Mouse (Mus musculus): ENCODE data around the gene Sgpp2. TPM values are rescaled to one million over a fixed set of nuclear protein-coding genes. Genes with fewer than 3 reads are reported as not detected.

The Sgpp2 gene
- polyA plus RNA-seq, 1 experiment from 2014 or later, result 0.56 TPM

DNA sequence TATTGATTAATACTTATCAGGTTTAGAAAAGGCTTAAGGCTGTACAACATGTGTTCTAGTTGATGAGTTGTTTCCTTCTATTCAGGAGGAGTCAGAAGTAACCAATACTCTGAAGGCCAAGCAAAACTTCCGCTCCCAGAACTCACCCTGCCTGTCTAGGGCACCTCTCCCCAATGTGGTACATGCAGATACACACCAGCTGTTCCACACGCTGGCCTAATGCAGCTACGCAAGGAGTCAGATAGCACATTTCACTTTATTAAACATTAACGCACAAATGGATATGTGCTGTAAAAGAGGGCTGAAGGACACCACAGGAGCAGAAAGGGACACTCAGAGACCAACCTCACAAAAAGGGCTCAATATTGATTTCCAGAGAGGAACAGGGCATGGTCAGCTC, 114.7 kb downstream of the Sgpp2 start:
- H3K27ac ChIP-seq (ENCODE audit: low read depth, low read length), result no peak overlapping the region
- ATAC-seq (replicated peaks; ENCODE audit: low FRiP score), result no peak
- H3K9me3 ChIP-seq (ENCODE audit: control insufficient read depth, low read length), result no peaks in the 10 kb centered on the region
- no peak overlapping the region for H3K4me2 ChIP-seq
- H3K4me3 ChIP-seq (ENCODE audit: low read depth, low read length), result no peak overlapping the region
- no peaks in the 10 kb centered on the region for H3K27me3 ChIP-seq (replicated peaks; ENCODE audit: control insufficient read depth, insufficient read depth, low read length)
- no peaks in the 10 kb centered on the region for H3K4me1 ChIP-seq (replicated peaks; ENCODE audit: control insufficient read depth, insufficient read depth, low read length)
- peaks cover 14% of the 10 kb centered on the region for H3K36me3 ChIP-seq (ENCODE audit: control insufficient read depth, insufficient read depth, low read length)
- DNase-seq (ENCODE audit: low spot score), result no peak
- WGBS, result 87% methylated on average over 4 of the region's 4 CpGs
- H3K9ac ChIP-seq (ENCODE audit: low read depth, low read length), result no peak overlapping the region

DNA sequence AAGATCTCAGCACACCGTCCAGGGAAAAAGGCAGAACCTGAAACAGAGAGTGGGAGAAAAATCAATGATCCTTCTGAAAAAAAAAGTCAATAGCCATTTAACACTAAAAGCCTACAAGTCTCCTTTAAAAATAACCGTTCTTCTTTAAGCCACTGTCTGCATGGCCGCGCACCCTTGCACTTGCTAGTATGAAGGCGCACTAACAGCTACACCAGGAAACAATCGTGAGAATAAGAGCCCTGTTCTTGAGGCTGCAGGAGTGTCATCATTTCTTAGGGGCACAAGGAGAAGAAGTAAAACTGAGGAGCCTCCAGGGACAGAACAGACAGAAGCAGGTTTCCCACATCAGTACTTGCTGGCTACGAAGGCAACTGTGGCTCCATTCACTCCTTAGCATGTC, 115.2 kb downstream of the Sgpp2 start:
- H3K4me2 ChIP-seq, result no peak overlapping the region
- no peaks in the 10 kb centered on the region for H3K9me3 ChIP-seq (ENCODE audit: control insufficient read depth, low read length)
- no peak for ATAC-seq (replicated peaks; ENCODE audit: low FRiP score)
- H3K9ac ChIP-seq (ENCODE audit: low read depth, low read length), result no peak overlapping the region
- DNase-seq (ENCODE audit: low spot score), result no peak
- no peak overlapping the region for H3K4me3 ChIP-seq (ENCODE audit: low read depth, low read length)
- no peaks in the 10 kb centered on the region for H3K27me3 ChIP-seq (replicated peaks; ENCODE audit: control insufficient read depth, insufficient read depth, low read length)
- no peaks in the 10 kb centered on the region for H3K4me1 ChIP-seq (replicated peaks; ENCODE audit: control insufficient read depth, insufficient read depth, low read length)
- 91% methylated on average over 7 of the region's 7 CpGs for WGBS
- H3K36me3 ChIP-seq (ENCODE audit: control insufficient read depth, insufficient read depth, low read length), result peaks cover 14% of the 10 kb centered on the region
- H3K27ac ChIP-seq (ENCODE audit: low read depth, low read length), result no peak overlapping the region

DNA sequence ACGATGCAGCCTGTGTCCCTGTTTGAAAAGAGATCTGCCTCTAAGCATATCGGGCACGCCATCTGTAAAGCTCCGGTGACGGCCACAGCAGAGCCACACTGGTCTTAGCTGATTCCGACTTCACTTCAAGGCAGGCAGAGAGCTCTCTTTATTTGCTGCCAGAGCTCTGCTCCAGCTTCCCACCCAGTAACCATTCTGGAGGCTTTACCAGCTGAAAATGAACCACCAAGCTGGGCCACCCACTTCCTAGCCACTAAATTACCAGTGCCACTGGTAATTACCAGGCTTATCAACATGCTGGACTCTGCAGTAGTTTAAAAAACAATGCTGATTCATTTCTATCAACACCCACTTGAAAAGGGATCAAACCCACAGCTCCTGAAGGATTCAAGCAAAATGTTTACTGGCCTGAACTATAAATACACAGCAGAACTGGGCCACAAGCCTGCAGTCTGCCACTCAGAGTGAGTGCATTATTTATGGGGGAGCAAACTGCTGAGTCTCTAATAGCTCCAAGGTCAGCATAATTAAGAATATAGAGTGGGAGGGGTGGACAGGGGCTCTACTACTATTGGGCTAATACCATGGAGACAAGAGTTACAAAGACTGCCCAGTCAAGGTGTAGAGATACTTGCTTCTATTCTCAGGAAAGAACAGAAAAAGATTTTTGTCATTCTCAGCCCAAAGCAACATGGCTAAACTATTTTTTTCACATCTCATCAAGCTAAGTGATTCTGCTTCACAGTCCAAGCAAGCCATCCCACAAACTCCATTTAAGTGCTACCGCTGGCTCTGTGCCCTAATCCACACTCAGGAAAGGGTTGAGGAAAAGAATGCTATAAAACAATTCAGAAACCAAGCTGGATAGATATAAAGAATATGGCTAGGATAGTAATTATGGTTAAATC, 115.9 kb downstream of the Sgpp2 start:
- Histone ChIP-seq H3K9ac (ENCODE audit: low read depth, low read length) (no peak overlapping the region), H3K36me3 (ENCODE audit: control insufficient read depth, insufficient read depth, low read length) (peaks cover 12% of the 10 kb centered on the region), H3K9me3 (ENCODE audit: control insufficient read depth, low read length) (no peaks in the 10 kb centered on the region), H3K4me1 (replicated peaks; ENCODE audit: control insufficient read depth, insufficient read depth, low read length) (no peaks in the 10 kb centered on the region), H3K27ac (ENCODE audit: low read depth, low read length) (no peak overlapping the region), H3K4me3 (ENCODE audit: low read depth, low read length) (no peak overlapping the region), H3K4me2 (no peak overlapping the region), H3K27me3 (replicated peaks; ENCODE audit: control insufficient read depth, insufficient read depth, low read length) (no peaks in the 10 kb centered on the region)
- ATAC-seq (replicated peaks; ENCODE audit: low FRiP score) (no peak), DNase-seq (ENCODE audit: low spot score) (no peak)
- WGBS, result 82% methylated on average over 7 of the region's 7 CpGs

DNA sequence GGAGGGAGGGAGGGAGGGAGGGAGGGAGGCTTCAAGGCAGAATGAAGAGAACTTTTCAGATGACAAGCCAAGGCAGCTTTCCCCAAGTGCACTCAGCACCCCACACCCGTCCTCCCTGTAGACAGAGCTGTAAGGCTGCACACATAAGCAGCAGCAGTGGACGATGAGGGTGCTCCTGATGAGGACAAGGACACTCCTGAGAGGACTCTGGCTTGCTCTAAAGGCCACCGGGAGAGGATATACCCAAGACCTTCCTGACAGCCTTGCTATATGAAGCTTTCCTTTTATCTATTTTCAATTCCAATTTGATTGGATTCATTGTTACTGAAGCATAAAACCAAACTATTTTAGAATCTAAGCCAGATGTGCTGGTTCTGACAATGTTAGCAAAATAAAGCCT, 116.7 kb downstream of the Sgpp2 start:
- Histone ChIP-seq H3K4me3 (ENCODE audit: low read depth, low read length) (no peak overlapping the region), H3K27me3 (replicated peaks; ENCODE audit: control insufficient read depth, insufficient read depth, low read length) (no peaks in the 10 kb centered on the region), H3K27ac (ENCODE audit: low read depth, low read length) (no peak overlapping the region), H3K4me2 (no peak overlapping the region), H3K9ac (ENCODE audit: low read depth, low read length) (no peak overlapping the region), H3K36me3 (ENCODE audit: control insufficient read depth, insufficient read depth, low read length) (peaks cover 10% of the 10 kb centered on the region), H3K9me3 (ENCODE audit: control insufficient read depth, low read length) (no peaks in the 10 kb centered on the region), H3K4me1 (replicated peaks; ENCODE audit: control insufficient read depth, insufficient read depth, low read length) (no peaks in the 10 kb centered on the region)
- WGBS, result 86% methylated on average over 3 of the region's 3 CpGs
- no peak for DNase-seq (ENCODE audit: low spot score)
- ATAC-seq (replicated peaks; ENCODE audit: low FRiP score), result no peak

DNA sequence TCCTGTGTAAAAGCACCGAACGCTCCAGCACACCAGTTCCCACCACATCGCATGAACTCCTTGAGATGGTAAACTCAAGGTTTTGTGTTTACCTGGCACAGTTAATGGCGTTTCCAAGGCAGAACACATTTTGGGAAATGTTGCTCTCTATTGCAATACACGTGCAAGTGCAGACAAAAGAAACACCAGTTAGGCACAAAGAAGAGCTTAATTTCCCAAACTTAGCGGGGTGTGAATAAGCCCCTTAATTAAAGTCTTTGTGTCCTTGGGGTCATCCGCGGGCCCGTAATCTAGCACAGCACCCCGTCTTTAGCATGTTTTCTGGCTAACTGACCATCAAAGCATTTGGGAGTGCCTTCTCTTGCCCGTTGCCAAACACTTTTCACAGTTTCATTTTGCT, 118.7 kb downstream of the Sgpp2 start:
- DNase-seq (ENCODE audit: low spot score) (no peak), ATAC-seq (replicated peaks; ENCODE audit: low FRiP score) (no peak)
- Histone ChIP-seq H3K9ac (ENCODE audit: low read depth, low read length) (no peak overlapping the region), H3K4me3 (ENCODE audit: low read depth, low read length) (no peak overlapping the region), H3K4me1 (replicated peaks; ENCODE audit: control insufficient read depth, insufficient read depth, low read length) (no peaks in the 10 kb centered on the region), H3K4me2 (no peak overlapping the region), H3K27me3 (replicated peaks; ENCODE audit: control insufficient read depth, insufficient read depth, low read length) (no peaks in the 10 kb centered on the region), H3K27ac (ENCODE audit: low read depth, low read length) (no peak overlapping the region), H3K36me3 (ENCODE audit: control insufficient read depth, insufficient read depth, low read length) (peaks cover 2% of the 10 kb centered on the region), H3K9me3 (ENCODE audit: control insufficient read depth, low read length) (no peaks in the 10 kb centered on the region)
- 87% methylated on average over 11 of the region's 11 CpGs for WGBS

DNA sequence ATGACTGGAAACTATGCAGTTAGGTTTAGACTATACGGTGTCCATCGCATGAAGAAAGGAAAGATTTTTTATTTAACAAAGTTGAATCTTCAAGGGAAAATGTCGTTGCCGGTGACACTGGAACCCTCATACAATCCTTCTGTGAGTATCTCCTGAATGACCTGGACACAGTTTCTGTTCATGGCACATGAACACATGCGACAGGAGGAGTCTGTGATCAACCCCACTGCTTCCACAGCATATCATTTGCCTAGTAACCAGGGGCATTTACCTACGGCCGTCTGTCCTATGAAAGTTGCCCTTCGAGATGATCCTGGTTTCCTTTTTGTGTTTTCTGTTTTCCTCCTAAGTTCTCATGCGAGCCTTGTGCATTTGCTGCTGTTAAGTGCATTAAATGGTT, 123.3 kb downstream of the Sgpp2 start:
- Histone ChIP-seq H3K27ac (ENCODE audit: low read depth, low read length) (no peak overlapping the region), H3K4me3 (ENCODE audit: low read depth, low read length) (no peak overlapping the region), H3K9me3 (ENCODE audit: control insufficient read depth, low read length) (no peaks in the 10 kb centered on the region), H3K27me3 (replicated peaks; ENCODE audit: control insufficient read depth, insufficient read depth, low read length) (no peaks in the 10 kb centered on the region), H3K4me1 (replicated peaks; ENCODE audit: control insufficient read depth, insufficient read depth, low read length) (no peaks in the 10 kb centered on the region), H3K36me3 (ENCODE audit: control insufficient read depth, insufficient read depth, low read length) (peaks cover 3% of the 10 kb centered on the region; the same call in 1 of the 2 replicates), H3K9ac (ENCODE audit: low read depth, low read length) (no peak overlapping the region), H3K4me2 (no peak overlapping the region)
- WGBS, result 95% methylated on average over 9 of the region's 9 CpGs
- DNase-seq (ENCODE audit: low spot score) (no peak), ATAC-seq (replicated peaks; ENCODE audit: low FRiP score) (no peak)

DNA sequence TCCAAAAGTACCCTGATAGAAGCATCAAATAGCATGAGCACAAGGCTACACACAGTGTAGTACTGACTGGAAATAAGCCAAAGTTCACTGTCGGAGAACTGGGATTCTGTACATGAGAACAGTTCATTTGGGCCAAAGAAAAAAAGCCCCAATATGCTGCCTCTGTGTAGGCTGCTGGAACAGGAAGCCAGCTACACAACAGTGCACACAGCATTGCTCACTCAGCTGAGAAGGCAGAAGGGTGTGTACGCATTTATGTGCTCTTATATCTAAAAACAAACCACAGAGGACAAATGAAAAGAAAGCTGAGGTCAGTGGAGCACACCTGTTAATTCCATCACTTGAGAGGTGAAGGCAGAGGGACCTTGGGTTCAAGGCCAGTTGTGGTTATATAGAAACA, 125.8 kb downstream of the Sgpp2 start:
- H3K27ac ChIP-seq (ENCODE audit: low read depth, low read length), result no peak overlapping the region
- DNase-seq (ENCODE audit: low spot score) (no peak), ATAC-seq (replicated peaks; ENCODE audit: low FRiP score) (no peak)
- H3K9ac ChIP-seq (ENCODE audit: low read depth, low read length), result no peak overlapping the region
- no peaks in the 10 kb centered on the region for H3K4me1 ChIP-seq (replicated peaks; ENCODE audit: control insufficient read depth, insufficient read depth, low read length)
- no peak overlapping the region for H3K4me3 ChIP-seq (ENCODE audit: low read depth, low read length)
- H3K36me3 ChIP-seq (ENCODE audit: control insufficient read depth, insufficient read depth, low read length), result peaks cover 3% of the 10 kb centered on the region; the same call in 1 of the 2 replicates
- no peaks in the 10 kb centered on the region for H3K27me3 ChIP-seq (replicated peaks; ENCODE audit: control insufficient read depth, insufficient read depth, low read length)
- H3K4me2 ChIP-seq, result no peak overlapping the region
- WGBS, result 89% methylated on average over 2 of the region's 2 CpGs
- H3K9me3 ChIP-seq (ENCODE audit: control insufficient read depth, low read length), result no peaks in the 10 kb centered on the region

DNA sequence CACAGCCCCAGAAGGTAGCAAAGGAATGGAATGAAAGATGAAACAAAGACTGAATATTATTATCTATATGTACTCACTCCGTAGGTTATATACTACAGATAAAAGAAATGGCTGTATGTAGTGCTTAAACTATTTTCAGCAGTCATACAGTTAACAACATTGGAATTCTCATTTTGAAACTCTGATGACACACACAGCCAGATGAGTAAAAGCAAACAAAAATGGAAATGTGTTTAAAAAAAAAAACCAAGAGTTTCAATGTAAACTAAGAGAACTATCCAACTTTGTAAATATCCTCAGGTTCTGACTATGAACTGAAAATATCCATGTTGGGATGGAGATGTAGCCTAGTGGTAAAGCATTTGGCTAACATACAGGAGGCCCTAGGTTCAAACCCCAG, 126.3 kb downstream of the Sgpp2 start:
- Histone ChIP-seq H3K36me3 (ENCODE audit: control insufficient read depth, insufficient read depth, low read length) (peaks cover 3% of the 10 kb centered on the region; the same call in 1 of the 2 replicates), H3K27me3 (replicated peaks; ENCODE audit: control insufficient read depth, insufficient read depth, low read length) (no peaks in the 10 kb centered on the region), H3K4me1 (replicated peaks; ENCODE audit: control insufficient read depth, insufficient read depth, low read length) (no peaks in the 10 kb centered on the region), H3K9me3 (ENCODE audit: control insufficient read depth, low read length) (no peaks in the 10 kb centered on the region), H3K27ac (ENCODE audit: low read depth, low read length) (no peak overlapping the region), H3K9ac (ENCODE audit: low read depth, low read length) (no peak overlapping the region), H3K4me2 (no peak overlapping the region), H3K4me3 (ENCODE audit: low read depth, low read length) (no peak overlapping the region)
- DNase-seq (ENCODE audit: low spot score) (no peak), ATAC-seq (replicated peaks; ENCODE audit: low FRiP score) (no peak)
- WGBS, result 91% methylated on average over 1 of the region's 1 CpGs

DNA sequence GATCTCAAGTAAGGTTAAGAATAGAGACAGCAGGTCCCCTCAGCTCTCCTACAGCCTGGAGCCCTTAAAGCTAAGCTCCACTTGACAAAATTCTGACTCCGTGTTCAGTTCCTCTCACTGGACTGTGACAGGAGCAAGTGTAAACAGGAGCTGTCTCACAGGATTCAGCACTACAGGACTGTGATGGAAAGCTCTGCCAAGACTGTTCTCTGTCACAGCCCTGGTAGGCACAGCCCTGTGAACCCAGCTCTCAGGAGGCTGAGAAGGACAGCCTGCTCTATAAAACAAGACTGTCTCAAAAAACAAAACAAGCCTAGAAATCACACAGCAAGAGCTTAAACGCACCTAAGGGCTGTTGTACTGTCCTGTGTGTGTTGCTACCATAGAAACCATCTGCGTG, 127.0 kb downstream of the Sgpp2 start:
- Histone ChIP-seq H3K4me2 (no peak overlapping the region), H3K4me3 (ENCODE audit: low read depth, low read length) (no peak overlapping the region), H3K9ac (ENCODE audit: low read depth, low read length) (no peak overlapping the region), H3K9me3 (ENCODE audit: control insufficient read depth, low read length) (no peaks in the 10 kb centered on the region), H3K27me3 (replicated peaks; ENCODE audit: control insufficient read depth, insufficient read depth, low read length) (no peaks in the 10 kb centered on the region), H3K36me3 (ENCODE audit: control insufficient read depth, insufficient read depth, low read length) (peaks cover 5% of the 10 kb centered on the region; the same call in 1 of the 2 replicates), H3K27ac (ENCODE audit: low read depth, low read length) (no peak overlapping the region), H3K4me1 (replicated peaks; ENCODE audit: control insufficient read depth, insufficient read depth, low read length) (no peaks in the 10 kb centered on the region)
- ATAC-seq (replicated peaks; ENCODE audit: low FRiP score) (no peak), DNase-seq (ENCODE audit: low spot score) (no peak)
- 87% methylated on average over 3 of the region's 3 CpGs for WGBS

All from liver, embryonic 11.5 days (tissue).